Mouse (Mus musculus): ENCODE measurements around the gene Ghitm.
"Not testable (repeated sequence)": the region's sequence is repeated elsewhere in the genome, so short reads cannot be mapped to it uniquely, and the experiment has no call there.

Ghitm gene

DNA sequence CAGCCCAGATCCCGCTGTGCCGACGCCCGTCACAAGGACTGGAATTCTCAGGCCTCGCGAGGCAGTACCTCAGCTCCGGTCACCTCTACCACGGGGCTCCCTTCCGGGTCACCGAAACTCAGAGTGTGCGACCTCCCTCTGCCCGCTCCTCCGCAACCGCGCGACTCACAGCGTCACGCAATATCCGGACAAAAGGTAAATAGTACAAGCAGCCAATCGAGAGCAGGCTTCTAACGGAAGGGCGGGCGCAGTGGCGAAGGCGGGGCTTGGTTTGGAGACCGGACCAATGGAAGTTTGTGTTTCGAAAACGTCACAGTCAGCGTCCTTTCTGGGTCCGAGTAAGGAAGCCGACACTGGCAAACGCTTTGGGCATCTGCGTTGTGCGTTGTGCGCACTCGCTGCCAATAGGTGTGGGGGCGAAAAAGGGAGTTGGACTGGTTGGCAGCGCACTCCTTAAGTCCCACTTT lies at the start of gene Ghitm:
Ghitm (minus strand) TSS at position 146 of the 467 bp plus-strand sequence.
- peak; percentile 94 for DNase-seq (ENCODE audit: low spot score)

DNA sequence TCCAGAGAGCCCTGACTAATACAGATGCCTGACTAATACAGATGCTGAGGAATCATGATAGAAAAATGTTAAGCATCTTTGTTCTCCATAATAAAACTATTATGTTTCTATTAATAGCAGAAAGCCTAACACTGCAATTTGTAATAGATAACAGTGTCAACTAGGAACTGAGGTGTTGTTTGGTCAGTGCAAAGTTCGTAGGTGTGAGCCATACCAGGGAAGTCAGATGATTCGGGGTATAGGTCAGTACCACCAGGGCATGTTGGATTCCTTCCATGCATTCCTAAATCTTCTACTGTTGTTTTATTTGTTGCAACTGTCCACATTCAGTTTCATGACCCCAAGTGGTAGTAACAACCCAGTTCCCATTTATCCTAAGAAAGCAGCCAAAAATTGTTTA lies 49.8 kb upstream of the Ghitm start:
- DNase-seq (ENCODE audit: low spot score): no peak

- DNase-seq (ENCODE audit: low spot score): no peak
Observed at GRCm38 (mm10) chr14:37174484-37174883, 39.4 kb upstream of the Ghitm start.

GRCm38 (mm10) chr14:37165266-37165926 lies 30.3 kb upstream of the Ghitm start:
- no peak for DNase-seq (ENCODE audit: low spot score)

DNA sequence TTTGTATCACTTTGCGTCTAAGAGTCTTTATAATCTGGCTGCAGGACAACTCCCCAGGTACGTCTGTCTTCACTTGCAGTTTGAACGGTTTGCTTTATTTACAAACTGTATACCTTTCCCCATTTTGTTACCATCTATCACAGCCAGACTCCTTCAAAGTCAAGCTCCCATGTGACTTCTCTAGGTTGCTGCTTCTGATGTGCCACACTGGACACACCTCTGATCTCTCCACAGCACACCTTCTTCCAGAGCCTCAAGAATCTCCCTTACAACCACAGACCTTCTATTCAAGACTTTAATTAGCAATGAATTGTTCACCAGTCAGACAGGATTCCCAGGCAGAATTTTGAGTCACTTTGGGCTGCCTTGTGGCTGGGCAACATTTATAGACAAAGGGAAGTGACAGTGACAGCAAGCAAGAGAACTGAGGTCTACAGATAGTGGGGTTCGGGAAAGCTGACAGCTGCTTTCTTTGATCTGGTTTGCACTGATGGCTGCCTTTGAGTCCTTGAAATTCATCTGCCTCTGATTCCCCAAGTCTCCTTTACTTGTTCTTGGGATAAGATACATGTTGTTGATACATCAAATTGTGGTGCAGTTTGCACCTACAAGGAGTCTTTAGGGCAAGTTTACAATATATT lies 29.4 kb upstream of the Ghitm start:
- DNase-seq (ENCODE audit: low spot score): no peak

DNA sequence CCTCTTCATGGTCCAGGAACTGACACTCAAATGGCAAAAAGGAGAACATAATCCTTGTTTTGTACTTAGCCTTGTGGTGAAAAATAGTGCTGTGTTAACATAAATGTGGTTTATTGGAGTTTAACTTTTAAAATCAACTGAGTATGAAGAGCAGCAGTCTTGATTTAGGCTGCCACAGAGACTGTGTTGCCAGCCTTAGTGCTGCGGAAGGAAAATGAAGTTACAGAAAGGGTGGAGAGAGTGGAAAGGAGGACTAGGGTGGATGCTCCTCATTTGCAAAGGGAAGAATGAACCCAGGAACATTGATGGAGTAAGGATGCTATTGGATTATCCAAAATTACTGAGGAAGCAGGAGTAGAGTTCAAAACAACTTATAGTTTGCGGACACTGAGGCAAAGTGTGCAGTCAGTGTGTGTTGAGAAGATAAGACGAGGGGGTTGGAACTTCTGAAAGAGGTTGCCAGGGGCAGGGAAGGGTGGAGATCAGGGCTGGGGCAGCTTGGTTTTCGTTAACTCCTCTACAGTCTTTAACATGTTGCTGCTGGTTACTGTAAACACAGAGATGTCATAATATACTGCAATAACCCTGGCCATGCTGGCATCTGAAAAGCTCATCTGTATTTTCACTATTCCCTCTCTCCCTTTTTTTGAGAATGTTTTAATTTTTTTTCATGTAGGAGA lies 28.3 kb upstream of the Ghitm start:
- DNase-seq (ENCODE audit: low spot score): peak; percentile 11

GRCm38 (mm10) chr14:37154391-37154790 lies 19.3 kb upstream of the Ghitm start:
- no peak for DNase-seq (ENCODE audit: low spot score)

DNA sequence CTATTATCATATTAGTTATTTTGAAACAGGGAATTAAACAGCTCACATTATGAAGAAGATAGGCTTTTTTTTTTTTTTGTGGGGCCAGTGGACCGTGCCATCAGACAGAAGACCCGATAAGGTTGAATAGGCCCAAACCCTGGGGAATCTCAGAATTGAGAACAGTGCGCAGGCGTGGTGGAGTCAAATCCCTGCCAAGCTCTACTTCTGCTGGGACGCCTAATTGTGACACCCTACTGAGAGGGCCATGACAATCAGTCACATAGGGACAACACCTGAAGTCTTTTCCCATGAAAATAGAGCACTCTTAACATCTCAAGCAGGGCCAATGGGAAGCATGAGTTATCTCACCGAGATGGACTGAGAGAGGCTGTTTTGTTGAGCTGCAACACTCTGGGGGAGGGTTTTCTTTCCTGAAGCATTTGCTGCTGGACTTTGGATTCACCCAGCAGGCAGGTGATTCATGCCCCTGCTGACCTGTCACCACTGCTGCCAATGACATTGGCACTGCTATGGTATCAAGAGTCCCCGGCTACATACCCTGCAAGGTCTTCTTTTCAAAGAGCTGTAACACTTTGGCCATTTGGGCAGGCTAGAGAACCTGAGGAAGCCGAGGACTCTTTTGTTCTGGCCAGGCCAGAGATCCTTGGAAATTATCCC lies 4.1 kb upstream of the Ghitm start:
- DNase-seq (ENCODE audit: low spot score): no peak

GRCm38 (mm10) chr14:37137596-37137995 lies 2.5 kb upstream of the Ghitm start:
- not testable (repeated sequence) for DNase-seq (ENCODE audit: low spot score)

GRCm38 (mm10) chr14:37136110-37136509 lies 1.0 kb upstream of the Ghitm start:
- DNase-seq (ENCODE audit: low spot score): no peak

DNA sequence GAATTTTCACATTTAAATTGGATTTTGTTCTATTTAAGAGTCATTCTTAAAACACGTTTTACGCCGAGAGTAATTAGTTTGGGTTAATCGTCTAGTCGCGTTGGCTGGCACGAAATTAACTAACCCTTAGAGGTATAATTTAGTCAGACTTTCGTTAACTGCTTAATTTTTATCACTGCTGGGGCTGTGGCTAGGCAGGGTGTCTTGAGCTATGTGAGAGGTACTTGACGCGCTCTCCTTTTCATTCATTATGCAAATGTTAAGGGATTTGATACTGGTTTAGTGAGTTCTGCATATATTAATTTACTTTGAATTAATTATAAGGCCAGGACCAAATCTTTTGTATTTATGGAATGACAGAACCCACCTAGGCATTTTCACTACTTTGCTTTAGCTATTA lies 599 bp upstream of the Ghitm start:
- no peak for DNase-seq (ENCODE audit: low spot score)

GRCm38 (mm10) chr14:37134304-37135126 lies 557 bp downstream of the Ghitm start:
- DNase-seq (ENCODE audit: low spot score): no peak

- DNase-seq (ENCODE audit: low spot score): no peak
Observed at GRCm38 (mm10) chr14:37127652-37128051, 7.4 kb downstream of the Ghitm start.

DNA sequence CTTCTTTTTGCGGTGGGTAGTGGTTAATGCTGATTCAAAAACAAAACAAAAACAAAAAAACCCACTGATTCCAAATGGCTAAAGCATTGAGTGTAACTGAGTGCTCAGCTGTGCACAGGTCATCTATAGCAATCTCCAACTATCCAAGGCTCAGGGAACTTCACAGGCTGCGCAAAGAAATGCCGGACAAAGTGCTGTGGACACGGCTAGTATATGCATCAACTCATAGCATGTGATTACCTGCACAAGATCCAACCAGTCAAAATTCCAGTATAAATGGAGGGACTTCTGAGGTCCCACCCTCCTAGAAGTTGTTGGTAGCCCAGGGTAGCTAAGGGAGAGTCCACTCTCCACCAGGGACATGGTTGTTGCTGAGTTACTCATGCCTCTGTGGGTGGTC lies 15.8 kb downstream of the Ghitm start:
- no peak for DNase-seq (ENCODE audit: low spot score)

DNA sequence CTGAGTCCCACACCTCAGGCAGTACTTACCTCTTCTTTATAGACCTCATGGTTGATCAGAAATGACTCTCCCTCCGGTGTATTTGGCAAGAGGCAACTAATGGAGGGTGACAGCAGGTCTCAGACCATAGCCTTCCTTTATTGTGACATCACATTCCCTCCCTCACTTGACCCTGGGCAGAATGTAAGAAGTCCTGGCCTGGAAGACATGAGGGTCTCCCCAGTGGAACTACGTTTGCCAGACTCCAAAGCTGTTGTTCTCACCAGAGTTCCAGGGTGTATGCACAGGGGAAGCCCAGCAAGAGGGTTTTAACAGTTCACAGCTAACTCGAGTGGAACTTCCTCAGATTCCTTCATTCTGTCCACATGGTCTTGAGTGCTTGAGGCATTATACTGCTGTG lies 21.1 kb downstream of the Ghitm start, which contains the start of gene 2610528A11Rik:
2610528A11Rik (minus strand) TSS at position 101 of the 400 bp plus-strand sequence.
- no peak for DNase-seq (ENCODE audit: low spot score)

- no peak for DNase-seq (ENCODE audit: low spot score)
Observed at GRCm38 (mm10) chr14:37112931-37113330, 22.1 kb downstream of the Ghitm start.

- no peak for DNase-seq (ENCODE audit: low spot score)
Observed at GRCm38 (mm10) chr14:37111371-37111770, 23.7 kb downstream of the Ghitm start.

- DNase-seq (ENCODE audit: low spot score): no peak
Observed at GRCm38 (mm10) chr14:37110456-37110855, 24.6 kb downstream of the Ghitm start.

- DNase-seq (ENCODE audit: low spot score): no peak
Observed at GRCm38 (mm10) chr14:37109975-37110374, 25.1 kb downstream of the Ghitm start.

DNA sequence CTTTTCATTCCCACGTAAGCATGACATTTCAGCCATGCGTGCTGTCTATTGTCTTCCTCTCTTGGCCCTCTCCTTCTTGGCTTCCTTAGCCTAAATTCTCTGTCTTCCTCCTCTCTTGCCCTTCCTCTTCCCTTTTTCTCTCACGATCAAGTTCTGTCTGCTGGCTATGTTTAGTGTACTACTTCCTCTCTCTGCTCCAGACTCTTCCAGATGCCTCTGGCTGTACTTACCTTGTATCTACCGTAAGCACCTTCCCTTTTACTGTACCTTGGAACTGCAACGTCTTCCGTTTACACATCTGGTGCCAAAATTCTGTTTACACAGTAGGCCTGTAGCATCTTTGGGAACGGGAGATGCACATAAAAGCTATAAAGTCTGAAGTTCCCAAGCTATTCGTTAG lies 25.6 kb downstream of the Ghitm start:
- DNase-seq (ENCODE audit: low spot score): no peak

GRCm38 (mm10) chr14:37105846-37106245 lies 29.2 kb downstream of the Ghitm start:
- DNase-seq (ENCODE audit: low spot score): no peak

- no peak for DNase-seq (ENCODE audit: low spot score)
Observed at GRCm38 (mm10) chr14:37104747-37105146, 30.3 kb downstream of the Ghitm start.
